Mouse (Mus musculus) thymus, postnatal 14 days (tissue): Measurements from ENCODE around the gene Fam13c.
"Not testable (repeated sequence)": the region's sequence is repeated elsewhere in the genome, so short reads cannot be mapped to it uniquely, and the experiment has no call there.

Experiments used
- DNase-seq: peaks from one replicate; pipeline ENCODE4 v3.0.0; 2021

Gene Fam13c

GRCm38 (mm10) chr10:70439676-70440521 lies at the start of gene Fam13c:
Fam13c (plus strand) TSS chr10:70440481.
- DNase-seq: no peak

GRCm38 (mm10) chr10:70395900-70396299 lies 44.4 kb upstream of the Fam13c start:
- DNase-seq: no peak

- no peak for DNase-seq
Measured at GRCm38 (mm10) chr10:70398224-70398623, 42.1 kb upstream of the Fam13c start.

GRCm38 (mm10) chr10:70402006-70402405 lies 38.3 kb upstream of the Fam13c start:
- DNase-seq: no peak

GRCm38 (mm10) chr10:70402711-70403110 lies 37.6 kb upstream of the Fam13c start:
- no peak for DNase-seq

GRCm38 (mm10) chr10:70417811-70418486 lies 22.3 kb upstream of the Fam13c start:
- no peak for DNase-seq

- no peak for DNase-seq
Measured at GRCm38 (mm10) chr10:70419282-70420264, 20.7 kb upstream of the Fam13c start.

GRCm38 (mm10) chr10:70426373-70426772 lies 13.9 kb upstream of the Fam13c start:
- DNase-seq: no peak

- no peak for DNase-seq
Measured at GRCm38 (mm10) chr10:70428121-70428662, 12.1 kb upstream of the Fam13c start.

- DNase-seq: no peak
Measured at GRCm38 (mm10) chr10:70429341-70429740, 10.9 kb upstream of the Fam13c start.

- DNase-seq: no peak
Measured at GRCm38 (mm10) chr10:70433334-70433733, 6.9 kb upstream of the Fam13c start.

- DNase-seq: not testable (repeated sequence)
Measured at GRCm38 (mm10) chr10:70433736-70434135, 6.5 kb upstream of the Fam13c start.

- DNase-seq: no peak
Measured at GRCm38 (mm10) chr10:70436656-70437055, 3.6 kb upstream of the Fam13c start.

- DNase-seq: no peak
Measured at GRCm38 (mm10) chr10:70437289-70437688, 3.0 kb upstream of the Fam13c start.

- no peak for DNase-seq
Measured at GRCm38 (mm10) chr10:70440639-70441461, 569 bp downstream of the Fam13c start.

- no peak for DNase-seq
Measured at GRCm38 (mm10) chr10:70442156-70442555, 1.9 kb downstream of the Fam13c start.

- no peak for DNase-seq
Measured at GRCm38 (mm10) chr10:70442623-70443022, 2.3 kb downstream of the Fam13c start.

- no peak for DNase-seq
Measured at GRCm38 (mm10) chr10:70447787-70448186, 7.5 kb downstream of the Fam13c start.

- no peak for DNase-seq
Measured at GRCm38 (mm10) chr10:70449206-70449605, 8.9 kb downstream of the Fam13c start.

GRCm38 (mm10) chr10:70455886-70456305 lies 15.6 kb downstream of the Fam13c start:
- DNase-seq: no peak

GRCm38 (mm10) chr10:70458574-70459263 lies 18.4 kb downstream of the Fam13c start:
- DNase-seq: no peak
